Mouse (Mus musculus) CD4-positive, CD25-positive, alpha-beta regulatory T cell, adult 4 months (primary cell): Measurements from ENCODE around the gene Kctd5. TPM values are rescaled to one million over a fixed set of nuclear protein-coding genes. Genes with fewer than 3 reads are reported as not detected.
"Not testable (repeated sequence)": the region's sequence is repeated elsewhere in the genome, so short reads cannot be mapped to it uniquely, and the experiment has no call there.

Source experiments
- ATAC-seq: one replicate; pipeline ENCODE4 v1.8.0; 2017
- polyA plus RNA-seq, 2 experiments: library from polyadenylated mRNA; unstranded; fragments of 100-300 nt; shearing (Covaris generic); gene quantifications; one replicate each; pipeline ENCODE4 v1.2.1; 2017

The Kctd5 gene
- polyA plus RNA-seq = 1 to 10 TPM; 2.3 to 5.2 TPM

- ATAC-seq = peak; percentile 94
Observed at GRCm38 (mm10) chr17:24072919-24073696, at the start of gene Kctd5. Gene Kctd5, minus strand, starts transcription at chr17:24073485.

GRCm38 (mm10) chr17:24119446-24119845, 46.2 kb upstream of the Kctd5 start:
- ATAC-seq = no peak

GRCm38 (mm10) chr17:24113031-24113430, 39.7 kb upstream of the Kctd5 start:
- no peak for ATAC-seq

- no peak for ATAC-seq
Observed at GRCm38 (mm10) chr17:24111256-24111655, 38.0 kb upstream of the Kctd5 start.

- no peak for ATAC-seq
Observed at GRCm38 (mm10) chr17:24108896-24109295, 35.6 kb upstream of the Kctd5 start.

GRCm38 (mm10) chr17:24105111-24105510, 31.8 kb upstream of the Kctd5 start:
- no peak for ATAC-seq

- ATAC-seq = no peak
Observed at GRCm38 (mm10) chr17:24098354-24098753, 25.1 kb upstream of the Kctd5 start.

GRCm38 (mm10) chr17:24090575-24090974, 17.3 kb upstream of the Kctd5 start:
- ATAC-seq = no peak

- not testable (repeated sequence) for ATAC-seq
Observed at GRCm38 (mm10) chr17:24086399-24086798, 13.1 kb upstream of the Kctd5 start.

GRCm38 (mm10) chr17:24084593-24084992, 11.3 kb upstream of the Kctd5 start:
- ATAC-seq = peak; percentile 99

- no peak for ATAC-seq
Observed at GRCm38 (mm10) chr17:24077101-24077500, 3.8 kb upstream of the Kctd5 start.

GRCm38 (mm10) chr17:24069531-24069930, 3.8 kb downstream of the Kctd5 start:
- ATAC-seq = no peak

- ATAC-seq = no peak
Observed at GRCm38 (mm10) chr17:24068271-24068670, 5.0 kb downstream of the Kctd5 start.

- ATAC-seq = no peak
Observed at GRCm38 (mm10) chr17:24062459-24063155, 10.7 kb downstream of the Kctd5 start.

GRCm38 (mm10) chr17:24057730-24058245, 15.5 kb downstream of the Kctd5 start:
- no peak for ATAC-seq

GRCm38 (mm10) chr17:24056636-24057625, 16.4 kb downstream of the Kctd5 start:
- ATAC-seq = no peak

GRCm38 (mm10) chr17:24049008-24049407, 24.3 kb downstream of the Kctd5 start:
- ATAC-seq = no peak

GRCm38 (mm10) chr17:24048053-24048452, 25.2 kb downstream of the Kctd5 start:
- no peak for ATAC-seq

- ATAC-seq = no peak
Observed at GRCm38 (mm10) chr17:24046026-24046425, 27.3 kb downstream of the Kctd5 start.

- ATAC-seq = no peak
Observed at GRCm38 (mm10) chr17:24045608-24046007, 27.7 kb downstream of the Kctd5 start.

GRCm38 (mm10) chr17:24044482-24044881, 28.8 kb downstream of the Kctd5 start:
- ATAC-seq = no peak

- no peak for ATAC-seq
Observed at GRCm38 (mm10) chr17:24037844-24038243, 35.4 kb downstream of the Kctd5 start, which contains the start of gene Prss27. Gene Prss27, plus strand, starts transcription at chr17:24038144.
